Mouse (Mus musculus) megakaryocyte progenitor cell, adult 5-6 weeks (primary cell): ENCODE measurements around the gene Kidins220. TPM values are rescaled to one million over a fixed set of nuclear protein-coding genes. Genes with fewer than 3 reads are reported as not detected.

Source experiments
- ATAC-seq: replicated peaks from 2 replicates; pipeline ENCODE4 v1.8.0; 2016; ENCODE audit warnings: mild to moderate bottlenecking, moderate TSS enrichment, inconsistent platforms; ENCODE audit not compliant: poor library complexity
- total RNA-seq, 2 experiments: library from RNA; stranded (forward) in 1 of 2; stranded (reverse) in 1 of 2; fragments of 157-497, 149-512 nt in 1 of 2; fragments of 200-1000 nt in 1 of 2; gene quantifications; 2 replicates each; pipeline versions ENCODE4 v1.2.3 to v1.2.4; 2015 to 2017

Gene Kidins220
- total RNA-seq, 2 experiments from 2014 or later, result 29.4 to 48.5 TPM

- ATAC-seq, result no peak
These were observed 134.1 kb downstream of the Kidins220 start for GRCm38 (mm10) chr12:25108865-25109264.

- ATAC-seq, result no peak
These were observed 135.4 kb downstream of the Kidins220 start for GRCm38 (mm10) chr12:25109971-25110681.

- ATAC-seq, result no peak
These were observed 136.0 kb downstream of the Kidins220 start for GRCm38 (mm10) chr12:25110682-25111078.

Other genes starting within 250 kb of the Kidins220 start
- 2.7 TPM in 2 replicates for gene Mboat2, start 144.0 kb upstream of the Kidins220 start, total RNA-seq (2015)
- 1.8 and 7.7 TPM in 2 replicates for gene Mboat2, start 144.0 kb upstream of the Kidins220 start, total RNA-seq (2017)
- 21.8 and 32.4 TPM in 2 replicates for gene Id2, start 122.2 kb downstream of the Kidins220 start, total RNA-seq (2015)
- 8.3 and 15.5 TPM in 2 replicates for gene Id2, start 122.2 kb downstream of the Kidins220 start, total RNA-seq (2017)